Mouse (Mus musculus): ENCODE results near the gene Nat10. TPM values are rescaled to one million over a fixed set of nuclear protein-coding genes. Genes with fewer than 3 reads are reported as not detected.

The Nat10 gene
- polyA plus RNA-seq, 2 experiments: 9.1 to 21.7 TPM

GRCm38 (mm10) chr2:103797491-103798009, 36.5 kb upstream of the Nat10 start, which contains the start of gene Caprin1:
TSS of gene Caprin1 (minus strand) at chr2:103797649.
- peak; percentile 84 to 87 (median 85) for DNase-seq (ENCODE audit: low read depth in 3 of 3, low spot score in 3 of 3)
- TF ChIP-seq CTCF (IDR thresholded peaks at IDR 0.05; ENCODE audit: low read depth): no peak; the same call in 1 of the 2 replicates
- TF ChIP-seq EP300 (IDR thresholded peaks at IDR 0.05; ENCODE audit: low read depth): peak; percentile 72
- under 1% methylated on average over 33 of the region's 33 CpGs for WGBS (ENCODE audit: insufficient replicate concordance)

GRCm38 (mm10) chr2:103796861-103797466, 35.9 kb upstream of the Nat10 start:
- Histone ChIP-seq H3K9ac (replicated peaks) (peak overlapping the region; percentile 97), H3K4me3 (ENCODE audit: insufficient read depth in 1 of 2, low read depth in 2 of 2, low read length in 2 of 2) (peak overlapping the region; percentile 89 to 96), H3K4me1 (replicated peaks; ENCODE audit: control insufficient read depth in 2 of 2, insufficient read depth in 2 of 2, low read length in 1 of 2) (peaks cover 6 to 9% of the 10 kb centered on the region in 2 experiments), H3K27me3 (ENCODE audit: control insufficient read depth, insufficient read depth, low read length) (no peaks in the 10 kb centered on the region), H3K9me3 (ENCODE audit: control insufficient read depth, low read length) (no peaks in the 10 kb centered on the region), H3K27ac (peak overlapping the region; percentile 95), H3K36me3 (replicated peaks; ENCODE audit: control insufficient read depth, insufficient read depth, low read depth) (peaks cover 17% of the 10 kb centered on the region), H3K4me2 (ENCODE audit: low read depth) (peak overlapping the region; percentile 89)
- TF ChIP-seq EP300 (IDR thresholded peaks at IDR 0.05; ENCODE audit: low read depth) (0 out of 2 replicates have a peak, but pooled peaks have one; percentile 2), CTCF (IDR thresholded peaks at IDR 0.05; ENCODE audit: low read depth) (peak; percentile 39)
- WGBS (ENCODE audit: insufficient replicate concordance): under 1% methylated on average over 59 of the region's 72 CpGs
- ATAC-seq (ENCODE audit: insufficient read depth) (peak; percentile 77), DNase-seq (ENCODE audit: low read depth in 3 of 3, low spot score in 3 of 3) (peak; percentile 61 to 64 (median 62))

More at GRCm38 (mm10) chr2:103797491-103798009, 36.5 kb upstream of the Nat10 start, which contains the start of gene Caprin1:
- Histone ChIP-seq H3K27me3 (ENCODE audit: control insufficient read depth, insufficient read depth, low read length) (no peaks in the 10 kb centered on the region), H3K4me1 (replicated peaks; ENCODE audit: control insufficient read depth in 2 of 2, insufficient read depth in 2 of 2, low read length in 1 of 2) (peaks cover 6 to 9% of the 10 kb centered on the region in 2 experiments), H3K9ac (replicated peaks) (peak within 1 kb of the TSS; percentile 97), H3K4me3 (ENCODE audit: insufficient read depth in 1 of 2, low read depth in 2 of 2, low read length in 2 of 2) (peak within 1 kb of the TSS; percentile 89 to 96), H3K27ac (peak within 1 kb of the TSS; percentile 95), H3K9me3 (ENCODE audit: control insufficient read depth, low read length) (no peaks in the 10 kb centered on the region), H3K36me3 (replicated peaks; ENCODE audit: control insufficient read depth, insufficient read depth, low read depth) (peaks cover 12% of the 10 kb centered on the region), H3K4me2 (ENCODE audit: low read depth) (peak within 1 kb of the TSS; percentile 89)
- ATAC-seq (ENCODE audit: insufficient read depth): peak; percentile 91

GRCm38 (mm10) chr2:103796211-103796860, 35.3 kb upstream of the Nat10 start:
- under 1% methylated on average over 42 of the region's 42 CpGs for WGBS (ENCODE audit: insufficient replicate concordance)
- H3K9me3 ChIP-seq (ENCODE audit: control insufficient read depth, low read length): no peaks in the 10 kb centered on the region
- no peak for TF ChIP-seq EP300 (IDR thresholded peaks at IDR 0.05; ENCODE audit: low read depth)
- no peak for TF ChIP-seq CTCF (IDR thresholded peaks at IDR 0.05; ENCODE audit: low read depth)
- peaks cover 6 to 9% of the 10 kb centered on the region in 2 experiments for H3K4me1 ChIP-seq (replicated peaks; ENCODE audit: control insufficient read depth in 2 of 2, insufficient read depth in 2 of 2, low read length in 1 of 2)
- H3K27ac ChIP-seq: peak overlapping the region; percentile 95
- peaks cover 20% of the 10 kb centered on the region for H3K36me3 ChIP-seq (replicated peaks; ENCODE audit: control insufficient read depth, insufficient read depth, low read depth)
- H3K27me3 ChIP-seq (ENCODE audit: control insufficient read depth, insufficient read depth, low read length): no peaks in the 10 kb centered on the region
- ATAC-seq (ENCODE audit: insufficient read depth): peak; percentile 54
- H3K9ac ChIP-seq (replicated peaks): peak overlapping the region; percentile 97
- H3K4me3 ChIP-seq (ENCODE audit: insufficient read depth in 1 of 2, low read depth in 2 of 2, low read length in 2 of 2): peak overlapping the region; percentile 89 to 96
- peak; percentile 47 to 53 (median 47) for DNase-seq (ENCODE audit: low read depth in 3 of 3, low spot score in 3 of 3)
- H3K4me2 ChIP-seq (ENCODE audit: low read depth): peak overlapping the region; percentile 89

- H3K4me3 ChIP-seq (ENCODE audit: insufficient read depth in 1 of 2, low read depth in 2 of 2, low read length in 2 of 2): peak overlapping the region; percentile 89 to 96
- H3K9ac ChIP-seq (replicated peaks): peak overlapping the region; percentile 97
- under 1% methylated on average over 11 of the region's 11 CpGs for WGBS (ENCODE audit: insufficient replicate concordance)
- TF ChIP-seq EP300 (IDR thresholded peaks at IDR 0.05; ENCODE audit: low read depth): no peak
- no peak for TF ChIP-seq CTCF (IDR thresholded peaks at IDR 0.05; ENCODE audit: low read depth)
- DNase-seq (ENCODE audit: low read depth in 3 of 3, low spot score in 3 of 3) (peak; percentile 65 to 70 (median 66)), ATAC-seq (ENCODE audit: insufficient read depth) (peak; percentile 56)
- no peaks in the 10 kb centered on the region for H3K9me3 ChIP-seq (ENCODE audit: control insufficient read depth, low read length)
- peaks cover 6 to 9% of the 10 kb centered on the region in 2 experiments for H3K4me1 ChIP-seq (replicated peaks; ENCODE audit: control insufficient read depth in 2 of 2, insufficient read depth in 2 of 2, low read length in 1 of 2)
- H3K27ac ChIP-seq: peak overlapping the region; percentile 95
- peak overlapping the region; percentile 89 for H3K4me2 ChIP-seq (ENCODE audit: low read depth)
- peaks cover 24% of the 10 kb centered on the region for H3K36me3 ChIP-seq (replicated peaks; ENCODE audit: control insufficient read depth, insufficient read depth, low read depth)
- H3K27me3 ChIP-seq (ENCODE audit: control insufficient read depth, insufficient read depth, low read length): no peaks in the 10 kb centered on the region
Observed at GRCm38 (mm10) chr2:103795843-103796210, 34.8 kb upstream of the Nat10 start.

- Histone ChIP-seq H3K36me3 (replicated peaks; ENCODE audit: control insufficient read depth, insufficient read depth, low read depth) (peaks cover 36% of the 10 kb centered on the region), H3K27me3 (ENCODE audit: control insufficient read depth, insufficient read depth, low read length) (no peaks in the 10 kb centered on the region), H3K27ac (no peak overlapping the region), H3K4me1 (replicated peaks; ENCODE audit: control insufficient read depth in 2 of 2, insufficient read depth in 2 of 2, low read length in 1 of 2) (peaks cover 3 to 7% of the 10 kb centered on the region in 2 experiments), H3K4me3 (ENCODE audit: insufficient read depth in 1 of 2, low read depth in 2 of 2, low read length in 2 of 2) (no peak overlapping the region), H3K9ac (replicated peaks) (no peak overlapping the region), H3K9me3 (ENCODE audit: control insufficient read depth, low read length) (no peaks in the 10 kb centered on the region), H3K4me2 (ENCODE audit: low read depth) (no peak overlapping the region)
- DNase-seq (ENCODE audit: low read depth in 3 of 3, low spot score in 3 of 3) (no peak), ATAC-seq (ENCODE audit: insufficient read depth) (no peak)
- 86% methylated on average over 1 of the region's 1 CpGs for WGBS (ENCODE audit: insufficient replicate concordance)
- no peak for TF ChIP-seq CTCF (IDR thresholded peaks at IDR 0.05; ENCODE audit: low read depth)
- no peak for TF ChIP-seq EP300 (IDR thresholded peaks at IDR 0.05; ENCODE audit: low read depth)
Observed at GRCm38 (mm10) chr2:103792009-103792408, 30.9 kb upstream of the Nat10 start.
